ENCODE assay signal across 8 mouse cellular contexts in the genomic region with DNA sequence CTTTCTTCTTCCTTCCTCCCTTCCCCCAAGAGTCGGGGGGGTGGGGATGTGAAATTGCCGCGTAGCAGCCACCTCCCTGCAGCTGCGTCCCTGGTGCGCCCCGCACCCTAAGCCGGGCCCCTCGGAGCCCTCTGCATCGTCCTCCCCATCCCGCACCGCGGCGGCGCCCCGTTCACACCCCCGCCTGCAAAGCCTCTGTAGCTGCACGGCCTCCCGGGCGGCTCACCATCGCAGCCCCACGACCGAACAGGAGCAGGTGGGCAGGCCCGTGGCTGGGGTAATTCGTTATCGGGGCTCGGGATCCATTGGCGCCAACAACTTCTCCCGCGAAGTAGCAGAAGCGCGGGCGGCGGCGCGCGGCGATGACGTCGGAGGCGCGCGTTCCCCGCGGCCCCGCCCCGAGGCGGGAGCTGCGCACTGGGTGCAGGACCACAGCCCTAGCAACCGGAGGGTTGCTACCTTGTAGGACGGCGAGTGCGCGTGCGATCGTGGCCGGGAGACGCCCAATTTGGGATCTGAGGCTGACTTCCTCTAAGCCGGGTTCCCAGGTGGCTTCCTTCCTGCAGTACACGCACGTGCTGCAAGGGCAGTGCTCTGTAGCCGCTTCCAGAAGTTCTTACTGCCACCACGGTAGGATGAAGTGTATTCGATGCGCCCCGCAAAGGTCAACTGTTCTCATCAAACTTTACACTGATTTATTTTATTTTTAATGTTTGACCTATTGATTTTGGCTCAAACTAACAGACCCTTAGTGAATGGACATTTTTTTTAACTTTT. TPM values are rescaled to one million over a fixed set of nuclear protein-coding genes. Genes with fewer than 3 reads are reported as not detected.
DNase-seq lines count a peak whose midpoint lies in the region; ATAC-seq and TF ChIP-seq lines count a peak whose summit lies in the region.

A gene (minus strand): TSS at position 373 of the 777 bp plus-strand sequence.

- H3K36me3 ChIP-seq in ES-Bruce4 (ENCODE audit: control insufficient read depth, insufficient read depth, low read length, poor library complexity, severe bottlenecking): no peaks in the 10 kb centered on the region
- 0 out of 2 replicates have a peak, but pooled peaks cover 6% of the 10 kb centered on the region for H3K36me3 ChIP-seq in forebrain, embryonic 13.5 days (ENCODE audit: poor library complexity, severe bottlenecking)
- no peaks in the 10 kb centered on the region; the same call in 1 of the 2 replicates for H3K36me3 ChIP-seq in liver, postnatal 0 days (replicated peaks; ENCODE audit: insufficient read depth, low read length)
- H3K36me3 ChIP-seq in neural tube, embryonic 14.5 days (ENCODE audit: control insufficient read depth, insufficient read depth, low read length): no peaks in the 10 kb centered on the region

- H3K4me3 ChIP-seq in ES-Bruce4 (ENCODE audit: low read depth, low read length): peak within 1 kb of the TSS; percentile 88
- H3K4me3 ChIP-seq in forebrain, embryonic 13.5 days: peak within 1 kb of the TSS; percentile 92
- H3K4me3 ChIP-seq in liver, postnatal 0 days (ENCODE audit: low read depth, low read length): peak within 1 kb of the TSS; percentile 83
- H3K4me3 ChIP-seq in neural tube, embryonic 14.5 days (ENCODE audit: low read depth, low read length): peak within 1 kb of the TSS; percentile 88

- peak within 1 kb of the TSS; percentile 90 for H3K9ac ChIP-seq in ES-Bruce4 (ENCODE audit: low read depth, poor library complexity, severe bottlenecking)
- H3K9ac ChIP-seq in forebrain, embryonic 13.5 days: peak within 1 kb of the TSS; percentile 80
- peak within 1 kb of the TSS; percentile 81 for H3K9ac ChIP-seq in liver, postnatal 0 days (replicated peaks)
- peak within 1 kb of the TSS; percentile 70 for H3K9ac ChIP-seq in neural tube, embryonic 14.5 days (replicated peaks; ENCODE audit: low read depth, low read length)

- no peaks in the 10 kb centered on the region for H3K27me3 ChIP-seq in ES-Bruce4 (ENCODE audit: control insufficient read depth, insufficient read depth, low read length, poor library complexity, severe bottlenecking)
- H3K27me3 ChIP-seq in forebrain, embryonic 13.5 days: no peaks in the 10 kb centered on the region
- H3K27me3 ChIP-seq in liver, postnatal 0 days (ENCODE audit: insufficient read depth, low read length): no peaks in the 10 kb centered on the region
- H3K27me3 ChIP-seq in neural tube, embryonic 14.5 days (ENCODE audit: control insufficient read depth, insufficient read depth, low read length): no peaks in the 10 kb centered on the region

- H3K27ac ChIP-seq in ES-Bruce4 (ENCODE audit: insufficient read depth, low read length): peak within 1 kb of the TSS; percentile 49
- H3K27ac ChIP-seq in forebrain, embryonic 13.5 days: peak within 1 kb of the TSS; percentile 76
- H3K27ac ChIP-seq in liver, postnatal 0 days (ENCODE audit: low read depth): peak within 1 kb of the TSS; percentile 72
- peak within 1 kb of the TSS; percentile 66 for H3K27ac ChIP-seq in neural tube, embryonic 14.5 days (ENCODE audit: low read depth, low read length)

- under 1% methylated on average over 65 of the region's 65 CpGs for WGBS in forebrain, embryonic 13.5 days
- WGBS in large intestine, adult 2 months: under 1% methylated on average over 65 of the region's 65 CpGs
- WGBS in liver, postnatal 0 days (ENCODE audit: insufficient replicate concordance): under 1% methylated on average over 65 of the region's 65 CpGs
- under 1% methylated on average over 65 of the region's 65 CpGs for WGBS in neural tube, embryonic 14.5 days

- no peaks in the 10 kb centered on the region for H3K4me1 ChIP-seq in ES-Bruce4 (ENCODE audit: control insufficient read depth, insufficient read depth, low read length)
- peaks cover 18% of the 10 kb centered on the region for H3K4me1 ChIP-seq in forebrain, embryonic 13.5 days
- H3K4me1 ChIP-seq in liver, postnatal 0 days (ENCODE audit: insufficient read depth): no peaks in the 10 kb centered on the region
- peaks cover 4% of the 10 kb centered on the region; the same call in 1 of the 2 replicates for H3K4me1 ChIP-seq in neural tube, embryonic 14.5 days (ENCODE audit: control insufficient read depth, insufficient read depth, low read length)

- ATAC-seq in cerebellum, adult (ENCODE audit: insufficient number of reproducible peaks, low FRiP score, low TSS enrichment): peak; percentile 96
- peak; percentile 98 for ATAC-seq in forebrain, embryonic 13.5 days
- ATAC-seq in liver, postnatal 0 days: peak; percentile 94
- peak; percentile 99 for ATAC-seq in neural tube, embryonic 14.5 days (ENCODE audit: low read depth)

- H3K9me3 ChIP-seq in ES-Bruce4 (replicated peaks; ENCODE audit: control insufficient read depth, insufficient read depth, low read length, poor library complexity, severe bottlenecking): no peaks in the 10 kb centered on the region
- H3K9me3 ChIP-seq in forebrain, embryonic 13.5 days (replicated peaks): no peaks in the 10 kb centered on the region
- no peaks in the 10 kb centered on the region for H3K9me3 ChIP-seq in liver, postnatal 0 days (ENCODE audit: low read length)
- no peaks in the 10 kb centered on the region for H3K9me3 ChIP-seq in neural tube, embryonic 14.5 days (ENCODE audit: control insufficient read depth, low read length)

- H3K4me2 ChIP-seq in forebrain, embryonic 13.5 days: peak within 1 kb of the TSS; percentile 71
- H3K4me2 ChIP-seq in liver, postnatal 0 days (ENCODE audit: low read depth, low read length): peak within 1 kb of the TSS; percentile 76
- peak within 1 kb of the TSS; percentile 76 for H3K4me2 ChIP-seq in neural tube, embryonic 14.5 days (ENCODE audit: low read depth, low read length)

- TF ChIP-seq CTCF in ES-Bruce4 (IDR thresholded peaks at IDR 0.05; ENCODE audit: low read depth, low read length): no peak
- TF ChIP-seq CTCF in liver, postnatal 0 days (IDR thresholded peaks at IDR 0.05; ENCODE audit: low read depth): no peak

- intact Hi-C loops in heart, postnatal 10 days (cut with DNase I): loop anchor here (2.0 kb wide), 1 partner anchor 55 kb away; a partner anchor contains a TSS

- DNase-seq in heart, postnatal 10 days: peak; percentile 90 to 92
- DNase-seq in large intestine, adult 2 months (ENCODE audit: low read depth, low spot score): peak; percentile 73
- peak; percentile 92 for DNase-seq in liver, postnatal 0 days
- DNase-seq in testis, postnatal 10 days (ENCODE audit: low spot score): peak; percentile 90

- 0 out of 2 replicates have a peak, but pooled peaks have one; percentile 21 for TF ChIP-seq EP300 in ES-Bruce4 (IDR thresholded peaks at IDR 0.05; ENCODE audit: insufficient read depth, low read depth, low read length)
- no peak for TF ChIP-seq EP300 in liver, postnatal 0 days (IDR thresholded peaks at IDR 0.05; ENCODE audit: low read depth)

- peak; percentile 71 for TF ChIP-seq POLR2A in ES-Bruce4 (IDR thresholded peaks at IDR 0.05; ENCODE audit: insufficient read depth, low read length)

RNA-seq across cellular contexts. Expression of the gene that starts here (rescaled TPM):
- 146 and 160 TPM in 2 replicates for polyA plus RNA-seq in ES-Bruce4 (2011; ENCODE audit: insufficient read depth, insufficient read length, low read depth, missing spikeins)
- 70.1 and 70.5 TPM in 2 replicates for polyA plus RNA-seq in forebrain, embryonic 13.5 days (2015; fragmentation: Nextera tagmentation; extraction: Ambion mirVana)
- 10 to 100 TPM; 27.3 to 30.5 TPM for total RNA-seq in heart, postnatal 10 days (2021)
- 12.0 and 13.6 TPM in 2 replicates for polyA plus RNA-seq in large intestine, adult 2 months (2012; rRNA removed)
- polyA plus RNA-seq in liver, postnatal 0 days (2015; fragmentation: Nextera tagmentation; extraction: Ambion mirVana): 26.4 and 32.3 TPM in 2 replicates
- 26.5 and 31.7 TPM in 2 replicates for polyA plus RNA-seq in neural tube, embryonic 14.5 days (2014; fragmentation: Nextera tagmentation; extraction: Ambion mirVana)

Comparison
In these comparisons a context has a peak if more than half of its experiments do, and no peak if none do; other contexts are left out.
1. Peak in every context shown above with its lines: DNase-seq, ATAC-seq, H3K4me3 ChIP-seq and H3K27ac ChIP-seq.